Mouse (Mus musculus) retina, adult 2 months (tissue): Measurements from ENCODE around the gene Gm44965.

Experiments used
- DNase-seq: peaks from one replicate; pipeline ENCODE4 v3.0.0-alpha.2; 2012; ENCODE audit warnings: low read depth, low spot score

The Gm44965 gene

GRCm38 (mm10) chr6:48666159-48666586 is 72.4 kb downstream of the Gm44965 start:
- DNase-seq = no peak

- DNase-seq = no peak
These were observed 74.3 kb downstream of the Gm44965 start for GRCm38 (mm10) chr6:48668022-48668421.
